Mouse (Mus musculus): ENCODE measurements around the gene Hmgcs2.

- TF ChIP-seq HCFC1 (IDR thresholded peaks at IDR 0.05; ENCODE audit: low read depth, low read length) (no peak), POLR2A (IDR thresholded peaks at IDR 0.05; ENCODE audit: control insufficient read depth in 1 of 2, insufficient read depth in 1 of 2, low read depth in 1 of 2, low read length in 2 of 2, poor library complexity in 1 of 2) (no peak), ETS1 (IDR thresholded peaks at IDR 0.05; ENCODE audit: low read depth, low read length) (no peak), CTCF (IDR thresholded peaks at IDR 0.05 in 2 of 3, conservative IDR thresholded peaks at IDR 0.05 in 1 of 3; ENCODE audit: control insufficient read depth in 1 of 3, insufficient read depth in 1 of 3, low read depth in 2 of 3, low read length in 3 of 3, poor library complexity in 1 of 3, severe bottlenecking in 1 of 3) (no peak), EP300 (IDR thresholded peaks at IDR 0.05; ENCODE audit: low read depth in 1 of 2, low read length in 2 of 2) (no peak), MAZ (IDR thresholded peaks at IDR 0.05; ENCODE audit: low read depth, low read length) (no peak), USF1 (IDR thresholded peaks at IDR 0.05; ENCODE audit: low read depth, low read length) (no peak), TAL1 (IDR thresholded peaks at IDR 0.05; ENCODE audit: low read length) (no peak), MXI1 (IDR thresholded peaks at IDR 0.05; ENCODE audit: low read depth, low read length) (no peak), ZKSCAN1 (IDR thresholded peaks at IDR 0.05; ENCODE audit: low read depth, low read length) (no peak), CHD1 (IDR thresholded peaks at IDR 0.05; ENCODE audit: low read depth, low read length) (no peak), USF2 (IDR thresholded peaks at IDR 0.05; ENCODE audit: borderline replicate concordance in 1 of 2, insufficient read depth in 1 of 2, low read depth in 1 of 2, low read length in 2 of 2) (no peak)
Observed at GRCm38 (mm10) chr3:98335886-98336285, 55.7 kb downstream of the Hmgcs2 start.

Data from MEL (cell line).